Mouse (Mus musculus) granulocyte monocyte progenitor cell, adult 5-6 weeks (primary cell): Measurements from ENCODE around the gene Mrpl53. TPM values are rescaled to one million over a fixed set of nuclear protein-coding genes. Genes with fewer than 3 reads are reported as not detected.

ENCODE experiments used
- ATAC-seq: replicated peaks from 2 replicates; pipeline ENCODE4 v1.8.0; 2016; ENCODE audit warnings: mild to moderate bottlenecking, moderate TSS enrichment, inconsistent platforms; ENCODE audit not compliant: poor library complexity, severe bottlenecking
- total RNA-seq, 2 experiments: library from RNA; stranded (forward) in 1 of 2; stranded (reverse) in 1 of 2; fragments of 200-712, 200-1000 nt in 1 of 2; fragments of >200 nt in 1 of 2; fragmentation: Nextera tagmentation in 1 of 2; gene quantifications; 2 replicates each; pipeline ENCODE4 v1.2.3; 2014 to 2017

Gene Mrpl53
- total RNA-seq, 2 experiments from 2014 or later, result 29.1 to 48.6 TPM

- ATAC-seq, result no peak
Observed at GRCm38 (mm10) chr6:83119734-83120051, 10.9 kb downstream of the Mrpl53 start.

DNA sequence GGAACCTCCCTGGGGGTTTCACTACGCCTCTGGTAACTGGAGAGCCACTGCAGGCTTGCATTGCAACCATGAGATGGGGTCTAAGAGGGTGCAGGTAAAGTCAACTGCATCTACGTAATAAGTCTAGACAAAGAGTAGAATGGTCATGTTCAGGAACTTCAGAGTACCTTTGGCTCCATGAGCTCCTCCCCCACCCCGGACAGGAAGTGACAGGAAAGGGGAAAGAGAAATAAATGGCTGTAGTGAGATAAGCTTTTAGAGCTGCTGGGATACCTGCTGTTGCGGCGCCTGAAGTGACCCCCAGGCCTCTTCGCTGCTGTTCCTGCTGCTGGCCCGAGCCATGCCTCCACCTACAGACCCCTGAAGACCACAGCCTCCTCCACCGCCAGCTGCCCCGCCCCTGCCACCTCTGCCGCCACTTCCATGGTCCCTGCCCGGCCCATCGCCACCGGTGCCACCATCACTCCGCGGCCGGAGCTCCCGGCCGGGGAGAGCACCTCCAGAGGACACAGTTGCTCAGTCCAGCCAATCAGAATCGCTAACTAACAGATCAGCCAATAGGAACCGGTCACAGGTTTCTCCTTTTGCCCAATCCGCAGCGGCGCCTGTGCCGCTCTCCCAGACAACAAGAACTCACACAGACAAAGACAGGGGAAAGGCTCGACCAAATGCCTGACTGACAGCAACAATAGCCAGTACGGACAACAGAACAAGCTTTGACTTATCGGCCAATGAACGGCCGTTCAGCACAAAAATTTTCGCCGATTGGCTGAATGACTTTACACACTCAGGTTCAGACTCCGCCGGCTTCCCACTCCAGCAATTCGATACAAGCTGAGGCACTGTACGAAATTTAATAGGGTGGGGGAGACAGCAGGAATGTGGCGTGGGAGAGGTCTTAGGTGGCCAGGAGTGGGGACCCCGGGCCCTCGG, 12.4 kb downstream of the Mrpl53 start, which contains the start of gene Wbp1:
Gene Wbp1 (minus strand): TSS at position 630 of the 933 bp plus-strand sequence.
- peak; percentile 80 for ATAC-seq

DNA sequence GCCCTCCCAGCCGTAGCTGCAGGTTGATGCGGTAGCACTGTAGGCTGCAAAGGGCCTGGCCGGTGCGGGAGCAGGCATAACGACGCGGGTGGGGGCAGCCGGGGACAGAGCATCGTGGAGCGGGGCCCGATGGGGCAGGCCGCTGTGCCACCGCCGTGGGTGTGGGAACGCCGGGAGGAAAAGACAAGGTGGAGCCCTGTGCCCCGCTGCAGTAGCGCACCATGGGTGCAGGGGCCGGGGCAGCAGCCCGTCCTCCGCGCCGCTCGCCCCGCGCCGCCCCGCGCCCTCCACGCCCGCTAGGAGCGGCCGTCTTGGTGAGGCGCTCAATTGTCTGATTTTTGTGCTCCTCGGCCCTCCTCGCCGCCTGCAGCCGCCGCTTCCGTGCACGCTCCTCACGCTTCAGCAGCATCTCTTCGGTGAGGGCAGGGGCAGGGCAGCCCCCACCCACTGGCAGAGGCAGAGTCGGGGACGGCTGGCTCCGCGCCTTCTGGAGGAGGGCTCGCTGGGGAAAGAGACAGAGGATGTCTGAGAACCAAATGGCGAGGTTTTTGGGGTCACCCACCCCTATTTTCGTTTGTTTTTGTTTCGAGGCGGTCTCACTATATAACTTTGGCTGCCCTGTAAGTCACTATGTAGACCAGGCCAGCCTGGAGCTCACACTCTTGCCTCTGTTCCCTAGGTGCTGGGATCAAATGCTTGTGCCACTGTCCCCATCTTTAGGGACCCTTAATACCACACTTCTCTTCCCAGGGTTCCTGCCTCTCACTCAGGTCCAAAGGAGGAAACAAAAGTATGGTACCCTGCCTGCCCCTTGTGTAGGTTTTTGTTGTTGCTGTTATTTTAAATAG, 13.2 kb downstream of the Mrpl53 start:
- ATAC-seq, result peak; percentile 6; the same call in 1 of the 2 replicates

- ATAC-seq, result no peak
Observed at GRCm38 (mm10) chr6:83122961-83123360, 14.1 kb downstream of the Mrpl53 start.

GRCm38 (mm10) chr6:83124851-83125312, 16.0 kb downstream of the Mrpl53 start:
- ATAC-seq, result peak; percentile 56

DNA sequence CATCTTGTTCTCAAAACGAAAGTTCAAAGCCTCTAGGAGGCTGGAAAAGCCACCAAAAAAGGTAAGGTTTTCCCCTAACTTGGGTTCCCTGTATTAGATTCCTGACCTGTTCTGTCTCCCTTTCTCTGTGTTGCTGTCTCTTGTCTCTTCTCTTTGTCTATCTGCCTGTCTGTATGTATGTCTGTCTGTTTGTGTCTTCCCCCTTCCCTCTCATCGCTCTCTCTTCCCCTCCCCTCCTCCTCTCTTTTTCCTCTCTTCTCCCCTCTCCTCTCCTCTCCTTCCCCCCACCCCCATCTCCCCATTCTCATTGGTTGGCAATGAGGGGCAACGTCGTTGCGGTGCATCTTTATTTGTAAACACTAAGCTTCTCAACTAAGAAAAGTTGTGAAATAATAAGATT, 16.5 kb downstream of the Mrpl53 start, which contains the start of gene Ino80b:
Gene Ino80b (minus strand): TSS at position 101 of the 400 bp plus-strand sequence.
- ATAC-seq, result no peak

DNA sequence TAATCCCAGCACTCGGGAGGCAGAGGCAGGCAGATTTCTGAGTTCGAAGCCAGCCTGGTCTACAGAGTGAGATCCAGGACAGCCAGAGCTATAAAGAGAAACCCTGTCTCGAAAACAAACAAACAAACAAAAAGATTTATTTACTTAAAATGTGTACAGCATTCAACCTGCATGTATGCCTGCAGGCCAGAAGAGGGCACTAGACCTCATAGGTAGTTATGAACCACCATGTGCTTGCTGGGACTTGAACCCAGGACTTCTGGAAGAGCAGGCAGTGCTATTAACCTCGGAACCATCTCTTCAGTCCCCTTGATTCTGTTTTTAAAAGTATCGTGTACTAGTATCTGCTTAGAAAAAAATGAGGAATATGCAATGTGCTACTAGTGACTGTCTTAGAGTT, 18.6 kb downstream of the Mrpl53 start:
- ATAC-seq, result no peak

GRCm38 (mm10) chr6:83131469-83132034, 22.7 kb downstream of the Mrpl53 start:
- ATAC-seq, result peak; percentile 87

GRCm38 (mm10) chr6:83132176-83132919, 23.5 kb downstream of the Mrpl53 start:
- no peak for ATAC-seq

- ATAC-seq, result no peak
Observed at GRCm38 (mm10) chr6:83134226-83134625, 25.4 kb downstream of the Mrpl53 start.

DNA sequence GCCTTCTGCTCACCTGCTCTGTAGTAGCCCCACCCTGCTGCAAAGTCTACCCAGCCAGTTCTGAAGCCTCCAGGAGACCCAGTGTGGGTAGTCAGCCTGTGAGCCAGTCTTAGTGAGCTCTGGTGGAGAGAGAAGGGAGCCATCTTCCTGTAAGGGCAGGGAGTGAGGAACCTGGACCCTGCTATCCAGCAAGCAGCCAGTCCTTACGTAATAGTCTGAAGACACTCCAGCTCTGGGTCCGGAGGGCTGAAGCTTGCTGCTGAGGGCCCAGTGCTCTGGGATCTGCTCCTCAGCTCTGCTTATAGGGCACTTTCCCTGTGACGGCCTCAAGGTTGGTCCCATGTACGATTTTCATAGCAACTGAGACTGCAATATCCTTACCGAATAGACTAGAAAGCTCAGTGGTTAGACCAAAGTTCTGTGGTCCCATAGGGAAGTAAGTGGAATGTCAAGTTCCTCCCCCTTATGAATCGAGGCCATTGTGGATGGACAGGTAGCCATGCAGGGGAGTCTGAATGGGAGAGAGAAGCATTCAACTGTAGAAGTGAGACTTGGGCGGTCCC, 26.2 kb downstream of the Mrpl53 start, which contains the start of gene Rtkn:
Gene Rtkn (plus strand): TSS at position 513 of the 563 bp plus-strand sequence.
- peak; percentile 49 for ATAC-seq

GRCm38 (mm10) chr6:83135571-83136161, 26.8 kb downstream of the Mrpl53 start:
- no peak for ATAC-seq

DNA sequence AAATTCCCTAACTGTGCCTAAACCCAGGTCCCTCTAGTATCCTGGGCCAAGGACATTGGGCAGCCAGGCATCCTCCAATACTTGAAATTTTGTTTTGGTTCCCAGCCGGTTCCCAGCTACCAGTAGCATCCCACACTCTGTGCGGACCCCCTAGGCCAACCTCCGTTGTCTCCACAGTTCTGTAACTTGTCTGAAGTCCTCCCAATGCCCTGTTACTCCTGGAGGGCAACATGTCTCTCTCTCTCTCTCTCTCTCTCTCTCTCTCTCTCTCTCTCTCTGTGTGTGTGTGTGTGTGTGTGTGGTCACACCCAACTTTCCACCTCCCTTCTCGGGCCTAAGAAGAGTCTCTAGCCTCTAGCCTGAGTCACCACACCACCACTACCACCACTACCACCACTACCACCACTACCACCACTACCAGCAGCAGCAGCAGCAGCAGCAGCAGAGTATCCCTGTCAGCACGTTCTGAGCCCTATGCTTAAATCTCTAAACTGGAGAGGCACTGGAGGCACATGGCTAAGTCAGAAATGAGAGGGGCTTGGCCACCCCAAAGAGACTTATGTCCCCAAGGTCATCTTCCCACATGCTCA, 27.5 kb downstream of the Mrpl53 start:
- ATAC-seq, result no peak

DNA sequence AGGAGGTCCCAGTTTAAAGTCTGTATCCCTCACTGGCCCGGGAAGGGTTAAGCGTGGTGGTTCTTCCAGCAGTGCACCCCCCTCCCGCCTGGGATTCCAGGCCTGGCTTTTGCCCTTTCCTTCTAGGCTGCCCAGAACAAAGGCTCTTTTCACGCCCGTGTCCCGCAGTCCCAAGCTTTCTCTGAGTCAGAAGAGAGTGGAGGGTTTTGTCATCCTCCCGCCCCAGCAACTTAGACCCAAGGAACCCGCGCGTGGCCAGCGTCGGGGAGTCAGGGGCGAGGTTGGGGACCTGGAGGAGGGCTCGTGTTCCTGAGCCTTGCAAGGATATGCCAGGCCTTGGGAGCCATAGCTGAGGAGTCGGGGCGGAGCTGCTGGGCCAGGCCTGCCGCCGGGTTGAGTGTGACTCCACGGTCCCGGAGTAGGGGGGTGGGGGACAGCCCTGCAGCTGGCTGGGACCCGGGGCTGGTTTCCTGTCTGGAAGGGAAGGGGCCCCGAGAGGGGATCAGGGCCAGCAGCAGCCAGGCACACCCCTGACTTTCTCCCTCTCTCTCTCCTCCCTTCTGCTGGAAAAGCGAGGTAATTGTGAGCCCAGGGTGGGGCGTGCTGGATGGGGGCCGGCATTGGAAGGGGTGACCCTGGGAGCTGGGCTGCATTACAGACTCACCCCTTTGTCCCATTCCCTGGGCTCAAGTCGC, 28.2 kb downstream of the Mrpl53 start:
- peak; percentile 10; the same call in 1 of the 2 replicates for ATAC-seq

- peak; percentile 24 for ATAC-seq
Observed at GRCm38 (mm10) chr6:83137576-83137950, 28.7 kb downstream of the Mrpl53 start.

DNA sequence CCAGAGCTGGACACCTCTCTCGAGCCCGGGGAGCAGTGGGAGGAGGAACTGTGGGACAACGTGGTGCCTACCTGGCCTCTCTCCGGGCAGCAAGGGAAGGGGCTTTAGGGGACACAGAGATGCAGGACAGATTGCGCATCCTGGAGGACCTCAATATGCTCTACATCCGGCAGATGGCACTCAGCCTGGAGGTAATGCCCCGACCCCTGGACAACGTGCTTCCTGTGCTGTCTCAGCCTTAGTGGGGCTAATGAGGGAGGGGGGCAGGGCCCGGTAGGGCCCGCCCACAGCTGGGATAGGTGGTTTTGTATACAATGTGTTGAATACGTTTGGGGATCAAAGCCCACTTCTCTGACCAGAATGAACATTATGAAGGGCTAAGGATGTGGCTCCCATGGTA, 29.2 kb downstream of the Mrpl53 start:
- ATAC-seq, result peak; percentile 33

GRCm38 (mm10) chr6:83140044-83140443, 31.2 kb downstream of the Mrpl53 start:
- no peak for ATAC-seq

DNA sequence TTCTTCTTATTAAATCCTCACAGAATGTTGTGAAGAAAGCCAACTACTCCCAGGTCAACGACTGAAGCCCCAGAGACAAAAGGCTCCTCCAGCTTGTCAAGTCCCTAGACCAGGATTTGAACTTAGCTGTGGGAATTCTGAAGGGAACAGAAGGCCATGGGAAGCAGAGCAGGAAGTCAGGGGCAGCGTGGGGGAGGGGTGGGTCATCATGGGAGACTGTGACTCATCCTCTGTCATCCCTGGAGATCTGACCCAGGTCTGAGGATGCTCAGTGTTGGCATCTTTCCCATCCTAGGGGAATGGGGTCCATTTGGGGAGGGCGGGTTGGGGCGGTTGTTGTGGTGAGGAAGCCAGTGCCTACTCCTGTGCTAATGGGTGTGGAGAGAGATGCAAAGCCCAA, 32.8 kb downstream of the Mrpl53 start:
- ATAC-seq, result no peak
